In genomic region chr3:94838631-94839030, GRCm38 (mm10) we compare ENCODE assay signal across 8 mouse cellular contexts. TPM values are rescaled to one million over a fixed set of nuclear protein-coding genes. Genes with fewer than 3 reads are reported as not detected.
A peak's percentile ranks its signal among the peaks of the same experiment; 100 is the strongest.
DNase-seq lines count a peak whose midpoint lies in the region; ATAC-seq and TF ChIP-seq lines count a peak whose summit lies in the region.

No protein-coding gene starts in this region.

- H3K4me2 ChIP-seq in heart, postnatal 0 days (ENCODE audit: low read depth, low read length): peak overlapping the region; percentile 77
- peak overlapping the region; percentile 88 for H3K4me2 ChIP-seq in liver, embryonic 14.5 days (ENCODE audit: low read depth)

- no peaks in the 10 kb centered on the region for H3K36me3 ChIP-seq in heart, postnatal 0 days (replicated peaks; ENCODE audit: control insufficient read depth, insufficient read depth, low read length)
- H3K36me3 ChIP-seq in liver, embryonic 14.5 days (replicated peaks; ENCODE audit: control insufficient read depth, insufficient read depth, low read depth): no peaks in the 10 kb centered on the region

- no peak for TF ChIP-seq CTCF in cortical plate, adult 2 months (IDR thresholded peaks at IDR 0.05; ENCODE audit: extremely low read depth, insufficient read depth, low read length)
- TF ChIP-seq CTCF in heart, postnatal 0 days (IDR thresholded peaks at IDR 0.05; ENCODE audit: low read depth): no peak
- no peak for TF ChIP-seq CTCF in liver, embryonic 14.5 days (IDR thresholded peaks at IDR 0.05; ENCODE audit: low read depth)
- no peak for TF ChIP-seq CTCF in olfactory bulb, adult 2 months (IDR thresholded peaks at IDR 0.05; ENCODE audit: insufficient read depth, low read depth, low read length)

- H3K27ac ChIP-seq in cortical plate, adult 2 months (ENCODE audit: insufficient read depth, low read length): peak overlapping the region; percentile 89
- peak overlapping the region; percentile 96 for H3K27ac ChIP-seq in heart, postnatal 0 days (ENCODE audit: low read depth)
- H3K27ac ChIP-seq in liver, embryonic 14.5 days: peak overlapping the region; percentile 62
- peak overlapping the region; percentile 83 for H3K27ac ChIP-seq in olfactory bulb, adult 2 months (ENCODE audit: insufficient read depth, low read depth, low read length)

- no peak for TF ChIP-seq POLR2A in cortical plate, adult 2 months (IDR thresholded peaks at IDR 0.05; ENCODE audit: extremely low read depth, insufficient read depth, low read length)
- no peak for TF ChIP-seq POLR2A in olfactory bulb, adult 2 months (IDR thresholded peaks at IDR 0.05; ENCODE audit: insufficient read depth, low read depth, low read length)

- ATAC-seq in heart, postnatal 0 days (ENCODE audit: insufficient read depth, low read depth): no peak
- no peak for ATAC-seq in liver, embryonic 14.5 days (ENCODE audit: insufficient read depth)

- H3K4me1 ChIP-seq in cortical plate, adult 2 months (ENCODE audit: control insufficient read depth, insufficient read depth, low read length): peaks cover 5% of the 10 kb centered on the region; the same call in 1 of the 2 replicates
- peaks cover 7% of the 10 kb centered on the region for H3K4me1 ChIP-seq in heart, postnatal 0 days (ENCODE audit: control insufficient read depth, insufficient read depth)
- peaks cover 13 to 21% of the 10 kb centered on the region in 2 experiments for H3K4me1 ChIP-seq in liver, embryonic 14.5 days (replicated peaks; ENCODE audit: control insufficient read depth in 2 of 2, insufficient read depth in 2 of 2, low read length in 1 of 2)
- H3K4me1 ChIP-seq in olfactory bulb, adult 2 months (ENCODE audit: control insufficient read depth, insufficient read depth, low read length): peaks cover 2% of the 10 kb centered on the region; the same call in 1 of the 2 replicates

- peak overlapping the region; percentile 93 for H3K9ac ChIP-seq in heart, postnatal 0 days (replicated peaks; ENCODE audit: low read depth, low read length)
- peak overlapping the region; percentile 81 for H3K9ac ChIP-seq in liver, embryonic 14.5 days (replicated peaks)

- peak overlapping the region; percentile 62 for H3K4me3 ChIP-seq in cortical plate, adult 2 months (ENCODE audit: insufficient read depth, low read length)
- H3K4me3 ChIP-seq in heart, postnatal 0 days (ENCODE audit: low read depth, low read length): peak overlapping the region; percentile 74
- H3K4me3 ChIP-seq in liver, embryonic 14.5 days (ENCODE audit: insufficient read depth in 1 of 2, low read depth in 2 of 2, low read length in 2 of 2): peak overlapping the region; percentile 87
- H3K4me3 ChIP-seq in olfactory bulb, adult 2 months (ENCODE audit: insufficient read depth, low read depth, low read length): peak overlapping the region; percentile 55

- TF ChIP-seq EP300 in heart, postnatal 0 days (IDR thresholded peaks at IDR 0.05; ENCODE audit: low read depth): no peak
- no peak for TF ChIP-seq EP300 in liver, embryonic 14.5 days (IDR thresholded peaks at IDR 0.05; ENCODE audit: low read depth)

- H3K9me3 ChIP-seq in heart, postnatal 0 days (replicated peaks; ENCODE audit: control insufficient read depth, low read length): no peaks in the 10 kb centered on the region
- H3K9me3 ChIP-seq in liver, embryonic 14.5 days (ENCODE audit: control insufficient read depth, low read length): no peaks in the 10 kb centered on the region

- DNase-seq in layer of hippocampus, postnatal 10 days (ENCODE audit: low spot score in 2 of 2): peak; percentile 20 to 26
- no peak for DNase-seq in layer of hippocampus, postnatal 36 days
- DNase-seq in heart, postnatal 0 days (ENCODE audit: low spot score): no peak
- DNase-seq in liver, embryonic 14.5 days (ENCODE audit: low read depth in 3 of 3, low spot score in 3 of 3): no peak
- no peak for DNase-seq in frontal cortex, postnatal 36 days (ENCODE audit: low spot score in 2 of 2)
- no peak for DNase-seq in thymus, postnatal 10 days (ENCODE audit: low spot score in 2 of 2)

- H3K27me3 ChIP-seq in heart, postnatal 0 days (ENCODE audit: control insufficient read depth, insufficient read depth, low read length): no peaks in the 10 kb centered on the region
- H3K27me3 ChIP-seq in liver, embryonic 14.5 days (ENCODE audit: control insufficient read depth, insufficient read depth, low read length): no peaks in the 10 kb centered on the region

- 13% methylated on average over 9 of the region's 9 CpGs for WGBS in heart, postnatal 0 days
- WGBS in liver, embryonic 14.5 days (ENCODE audit: insufficient replicate concordance): 19% methylated on average over 9 of the region's 9 CpGs
- WGBS in olfactory bulb, adult 2 months: under 1% methylated on average over 9 of the region's 9 CpGs

RNA-seq across cellular contexts. Expression of gene Pogz, which starts 1.3 kb away (rescaled TPM):
- total RNA-seq in layer of hippocampus, postnatal 10 days (2021): 10 to 100 TPM; 56.0 to 57.3 TPM
- 10 to 100 TPM; 54.4 to 62.5 TPM for total RNA-seq in layer of hippocampus, postnatal 36 days (2021)
- 38.1 and 40.0 TPM in 2 replicates for polyA plus RNA-seq in cortical plate, adult 2 months (2012; rRNA removed)
- total RNA-seq in heart, postnatal 0 days (2014; rRNA removed; ENCODE audit: low replicate concordance): 19.9 and 22.3 TPM in 2 replicates
- 5.8 TPM in 2 replicates for polyA plus RNA-seq in heart, postnatal 0 days (2015; fragmentation: Nextera tagmentation; extraction: Ambion mirVana)
- 6.0 and 6.5 TPM in 2 replicates for polyA plus RNA-seq in liver, embryonic 14.5 days (2012; rRNA removed)
- polyA plus RNA-seq in liver, embryonic 14.5 days (2014; fragmentation: Nextera tagmentation; extraction: Ambion mirVana): 2.6 and 3.0 TPM in 2 replicates
- polyA plus RNA-seq in olfactory bulb, adult 2 months (2012; ENCODE audit: insufficient read depth, insufficient read length, low replicate concordance, missing spikeins): not detected in 2 replicates

RNA-seq across cellular contexts. Expression of gene Psmb4, which starts 48.1 kb away (rescaled TPM):
- total RNA-seq in layer of hippocampus, postnatal 10 days (2021): 100 to 1,000 TPM; 289 to 312 TPM
- 100 to 1,000 TPM; 275 to 292 TPM for total RNA-seq in layer of hippocampus, postnatal 36 days (2021)
- 257 TPM in 2 replicates for polyA plus RNA-seq in cortical plate, adult 2 months (2012; rRNA removed)
- 256 and 302 TPM in 2 replicates for total RNA-seq in heart, postnatal 0 days (2014; rRNA removed; ENCODE audit: low replicate concordance)
- polyA plus RNA-seq in heart, postnatal 0 days (2015; fragmentation: Nextera tagmentation; extraction: Ambion mirVana): 274 and 296 TPM in 2 replicates
- 127 and 157 TPM in 2 replicates for polyA plus RNA-seq in liver, embryonic 14.5 days (2012; rRNA removed)
- 190 and 203 TPM in 2 replicates for polyA plus RNA-seq in liver, embryonic 14.5 days (2014; fragmentation: Nextera tagmentation; extraction: Ambion mirVana)
- polyA plus RNA-seq in olfactory bulb, adult 2 months (2012; ENCODE audit: insufficient read depth, insufficient read length, low replicate concordance, missing spikeins): not detected in 2 replicates

RNA-seq across cellular contexts. Expression of gene Cgn, which starts 52.3 kb away (rescaled TPM):
- total RNA-seq in layer of hippocampus, postnatal 10 days (2021): 1 to 10 TPM; 6.3 to 8.6 TPM
- total RNA-seq in layer of hippocampus, postnatal 36 days (2021): 1 to 10 TPM; 3.2 to 3.6 TPM
- 2.3 and 3.2 TPM in 2 replicates for polyA plus RNA-seq in cortical plate, adult 2 months (2012; rRNA removed)
- 0.04 and 0.89 TPM in 2 replicates for total RNA-seq in heart, postnatal 0 days (2014; rRNA removed; ENCODE audit: low replicate concordance)
- polyA plus RNA-seq in heart, postnatal 0 days (2015; fragmentation: Nextera tagmentation; extraction: Ambion mirVana): 0.51 and 0.73 TPM in 2 replicates
- 4.3 and 4.6 TPM in 2 replicates for polyA plus RNA-seq in liver, embryonic 14.5 days (2012; rRNA removed)
- polyA plus RNA-seq in liver, embryonic 14.5 days (2014; fragmentation: Nextera tagmentation; extraction: Ambion mirVana): 5.7 and 7.2 TPM in 2 replicates
- polyA plus RNA-seq in olfactory bulb, adult 2 months (2012; ENCODE audit: insufficient read depth, insufficient read length, low replicate concordance, missing spikeins): not detected in 2 replicates

Comparison
In these comparisons a context has a peak if more than half of its experiments do, and no peak if none do; other contexts are left out.
1. DNase-seq: peak in layer of hippocampus, postnatal 10 days (2 of 2); none in layer of hippocampus, postnatal 36 days (0 of 2), heart, postnatal 0 days (single experiment), liver, embryonic 14.5 days (0 of 3), frontal cortex, postnatal 36 days (0 of 2) and thymus, postnatal 10 days (0 of 2).
2. Peak in every context shown above with its lines, with median percentiles within 50 percentile points of each other: H3K27ac ChIP-seq and H3K4me3 ChIP-seq.